Mouse (Mus musculus) T-helper 17 cell (primary cell): ENCODE results near the gene Col16a1.

Experiments
- in situ Hi-C, 2 experiments: fragments of 300-600 bp; cut with MboI, MseI; formaldehyde crosslinking; loops; 1 replicate in 1 of 2; 2 replicates in 1 of 2; pipeline ENCODE4 v1.15.1; 2025; ENCODE audit warnings: high pct_unique_total_duplicates in 2 of 2

The Col16a1 gene

DNA sequence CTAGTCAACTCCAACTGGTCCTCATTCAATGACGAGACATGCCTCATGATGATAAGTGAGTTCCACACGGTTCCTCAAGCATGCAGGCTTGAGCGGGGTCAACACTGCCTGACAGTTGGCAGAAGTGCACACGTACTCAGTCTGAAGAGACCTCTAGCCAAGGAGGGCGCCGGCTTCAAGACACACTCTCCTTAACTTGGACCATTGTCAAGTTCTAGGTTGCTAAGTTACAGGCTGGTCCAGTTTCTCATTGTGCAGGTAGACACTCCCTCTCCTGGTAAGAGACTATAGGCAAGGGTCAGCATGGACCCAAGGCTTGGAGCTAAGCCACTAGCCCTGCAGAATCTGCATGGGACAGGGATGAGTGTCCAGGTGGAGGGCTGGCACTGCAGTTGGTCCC is 77.5 kb downstream of the Col16a1 start:
- in situ Hi-C loops, result no loop called here

DNA sequence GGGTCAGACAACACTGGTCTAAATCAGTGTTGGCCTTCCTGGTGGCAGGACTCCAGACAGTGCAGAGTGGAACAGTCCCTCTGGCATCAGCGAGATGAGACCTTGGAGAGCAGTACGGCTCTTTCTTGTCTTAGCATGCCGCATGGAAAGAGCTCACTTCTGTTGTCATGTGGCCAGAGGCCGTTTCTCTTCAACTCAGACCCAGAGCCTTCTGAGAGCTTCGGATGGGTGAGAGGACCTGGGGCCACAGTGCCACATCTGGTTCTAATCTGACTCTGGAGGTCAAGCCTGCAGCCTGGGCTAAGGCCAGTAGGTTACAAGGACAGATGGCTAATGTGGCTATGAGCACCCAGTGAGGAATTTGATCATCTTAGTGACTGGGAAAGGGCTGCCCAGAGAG is 78.3 kb downstream of the Col16a1 start:
- in situ Hi-C loops, result no loop called here

DNA sequence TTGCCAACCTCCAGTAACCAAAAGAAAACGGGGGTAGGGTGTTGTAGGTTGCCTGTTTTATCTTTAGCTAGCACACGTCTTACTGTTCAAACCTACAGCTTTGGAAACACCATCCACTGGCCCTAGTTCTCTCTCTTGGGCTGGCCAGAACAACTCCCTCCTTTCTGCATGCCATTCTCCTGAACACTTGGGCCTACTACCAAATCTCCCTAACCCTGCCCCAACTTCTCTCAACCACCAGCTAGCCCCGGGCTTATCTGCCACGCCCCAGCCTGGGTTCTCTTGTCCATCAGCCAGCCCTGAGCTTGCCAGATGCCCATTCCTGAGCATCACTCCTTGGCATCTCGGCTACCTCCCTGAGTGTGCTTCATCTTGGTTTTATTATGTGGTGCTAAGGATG is 81.3 kb downstream of the Col16a1 start:
- in situ Hi-C loops, result no loop called here

DNA sequence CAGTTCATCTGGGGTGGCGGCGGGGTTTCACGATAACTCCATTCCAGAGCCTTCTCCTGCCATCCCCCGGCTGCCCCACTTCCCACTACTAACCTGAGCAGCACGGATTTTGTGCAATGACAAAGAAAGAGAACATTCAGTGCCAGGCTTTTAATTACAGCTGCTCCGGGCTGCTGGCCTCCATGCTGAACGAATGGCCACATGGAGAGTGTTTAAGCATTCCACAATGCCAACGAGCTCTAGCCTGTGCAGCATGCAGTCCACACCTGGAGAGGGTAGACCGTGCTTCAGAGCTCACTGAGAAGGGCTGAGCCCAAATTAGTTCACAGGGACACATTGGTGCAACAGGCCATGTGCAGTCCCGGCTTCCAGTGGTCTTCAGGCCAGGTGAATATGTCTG is 82.4 kb downstream of the Col16a1 start:
- in situ Hi-C loops, result no loop called here

DNA sequence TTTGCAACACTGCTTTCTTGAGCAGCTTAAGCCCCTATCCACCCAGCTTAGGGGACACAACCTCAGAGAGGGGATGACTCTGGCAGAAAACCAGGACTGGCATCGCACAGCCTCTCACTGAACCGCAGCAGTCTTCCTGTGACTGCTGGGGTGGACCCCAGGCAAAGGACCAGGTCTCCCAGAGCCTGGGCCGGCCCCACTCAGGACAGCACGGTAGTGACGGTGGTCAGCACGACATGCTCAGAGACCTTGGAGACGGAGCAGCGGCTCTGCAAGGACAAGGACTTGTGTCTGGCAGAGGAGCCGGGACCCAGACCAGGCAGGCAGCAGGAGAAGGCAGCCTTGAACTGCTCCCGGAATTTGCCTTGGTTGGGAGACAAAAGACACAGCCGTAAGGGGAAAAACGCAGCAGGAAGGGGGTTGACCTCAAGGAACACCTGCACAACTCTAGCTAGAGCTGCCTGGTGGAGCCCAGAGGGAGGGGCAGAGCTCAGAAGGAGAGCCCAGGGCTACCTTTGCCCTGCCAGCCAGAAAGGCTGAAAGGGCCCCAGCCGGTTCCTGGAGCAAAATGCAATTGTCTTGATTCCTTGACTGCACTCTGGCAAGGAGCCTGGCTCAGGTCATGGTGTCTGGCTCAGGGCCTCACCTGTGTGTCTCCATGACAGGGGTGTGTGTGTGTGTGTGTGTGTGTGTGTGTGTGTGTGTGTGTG is 83.2 kb downstream of the Col16a1 start:
- in situ Hi-C loops, result no loop called here

DNA sequence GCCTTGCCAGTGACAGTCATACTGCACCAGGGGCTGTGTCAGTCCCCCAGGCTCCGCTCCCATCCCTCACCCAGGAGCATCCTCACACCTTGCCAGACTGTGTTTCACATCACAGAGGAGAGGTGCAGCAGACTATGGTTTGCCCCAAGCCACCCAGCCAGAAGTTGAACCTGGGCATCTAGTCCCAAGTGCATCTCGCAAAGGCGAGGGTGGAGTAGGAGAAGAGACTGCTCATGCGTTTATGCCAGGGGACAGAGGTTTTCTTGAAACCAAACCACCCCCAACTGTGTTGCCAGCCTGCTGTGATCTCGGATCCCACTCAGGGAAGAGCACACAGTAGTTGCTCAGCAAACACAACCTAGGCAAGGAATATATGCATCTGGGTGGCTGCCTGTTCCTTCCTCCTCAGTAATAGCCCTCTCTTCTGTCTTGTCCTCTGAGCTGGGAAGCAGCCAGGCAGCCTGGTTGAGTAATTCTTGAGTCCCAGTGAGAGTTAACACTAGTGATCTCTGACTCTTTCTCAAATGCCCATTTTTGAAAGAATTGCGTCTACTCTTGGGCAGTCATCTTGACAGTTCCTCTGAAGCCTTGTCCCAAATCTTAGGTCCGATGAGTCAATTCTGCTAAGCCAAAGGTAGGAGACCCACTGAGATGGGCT is 83.9 kb downstream of the Col16a1 start:
- in situ Hi-C loops, result no loop called here

DNA sequence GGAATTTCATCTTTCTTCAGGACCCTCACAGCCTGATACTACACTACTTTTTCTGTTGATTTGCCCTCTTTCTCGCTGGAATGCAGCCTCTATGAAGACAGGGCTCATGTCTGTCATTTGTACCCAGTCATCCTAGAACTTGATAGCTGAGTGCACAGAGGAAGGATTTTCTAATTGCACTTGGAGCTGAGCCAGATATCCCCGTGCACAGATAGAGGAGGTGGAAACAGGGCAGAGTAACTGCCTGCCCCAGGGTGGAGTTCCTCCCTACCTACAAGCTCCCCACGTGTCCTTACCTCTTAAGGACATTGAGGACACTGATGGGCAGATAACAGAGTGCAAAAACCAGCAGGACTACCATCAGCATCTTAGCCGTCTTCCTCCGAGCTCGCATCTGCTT is 85.8 kb downstream of the Col16a1 start:
- in situ Hi-C loops, result no loop called here

DNA sequence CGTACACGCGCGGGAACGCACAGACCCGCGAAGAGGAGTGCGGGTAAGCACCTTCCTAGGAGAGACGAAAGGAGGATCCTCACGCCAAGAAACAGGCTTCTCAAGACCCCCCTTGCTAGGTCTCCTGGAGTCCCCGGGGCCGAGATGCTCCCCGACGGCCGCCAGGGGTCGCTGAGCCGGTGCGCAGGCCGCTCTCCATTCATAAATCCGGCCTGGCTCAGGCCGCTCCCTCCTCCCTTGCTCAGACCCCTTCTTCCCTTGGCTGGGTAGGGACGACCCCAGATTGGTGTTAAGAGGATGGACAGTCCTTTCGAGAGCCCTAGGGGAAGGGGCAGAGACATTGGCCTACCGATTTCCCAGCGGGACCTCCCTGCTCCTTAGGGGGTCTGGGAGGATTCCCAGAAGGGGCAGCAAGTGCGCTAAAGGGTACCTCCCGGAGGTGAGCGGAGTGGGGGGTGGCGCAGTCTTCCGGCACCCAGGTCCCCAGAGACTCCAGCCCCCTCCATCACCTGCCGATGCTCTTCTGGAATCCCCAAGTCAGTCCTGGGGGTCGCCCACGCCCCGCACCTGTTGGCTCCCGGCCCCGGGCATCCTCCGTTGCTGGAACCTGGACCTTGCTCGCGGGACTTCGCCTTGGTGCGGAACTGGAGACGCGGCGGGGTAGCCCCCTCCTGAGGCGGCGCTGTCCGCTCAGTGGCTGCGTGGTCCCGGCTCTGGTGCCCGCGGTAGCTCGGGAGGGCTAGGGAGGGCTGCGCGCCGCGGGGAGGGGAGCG is 91.0 kb downstream of the Col16a1 start:
- in situ Hi-C loops, result no loop called here

DNA sequence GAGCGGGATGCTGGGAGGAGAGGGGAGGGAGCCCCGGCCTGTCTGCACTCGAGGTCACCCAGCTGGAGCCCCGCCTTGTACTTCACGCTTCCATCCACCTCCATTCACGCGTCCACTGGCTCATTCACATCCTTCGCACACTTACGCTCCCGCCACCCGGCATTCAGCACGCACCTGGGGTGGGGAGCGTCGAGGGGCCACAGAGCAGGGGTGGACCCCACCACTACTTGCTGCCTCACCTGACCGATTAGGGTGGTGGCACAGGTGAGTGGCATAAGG is 91.5 kb downstream of the Col16a1 start, which contains the start of gene Hcrtr1:
Hcrtr1 (minus strand) TSS at position 146 of the 279 bp plus-strand sequence.
- in situ Hi-C loops, result no loop called here

DNA sequence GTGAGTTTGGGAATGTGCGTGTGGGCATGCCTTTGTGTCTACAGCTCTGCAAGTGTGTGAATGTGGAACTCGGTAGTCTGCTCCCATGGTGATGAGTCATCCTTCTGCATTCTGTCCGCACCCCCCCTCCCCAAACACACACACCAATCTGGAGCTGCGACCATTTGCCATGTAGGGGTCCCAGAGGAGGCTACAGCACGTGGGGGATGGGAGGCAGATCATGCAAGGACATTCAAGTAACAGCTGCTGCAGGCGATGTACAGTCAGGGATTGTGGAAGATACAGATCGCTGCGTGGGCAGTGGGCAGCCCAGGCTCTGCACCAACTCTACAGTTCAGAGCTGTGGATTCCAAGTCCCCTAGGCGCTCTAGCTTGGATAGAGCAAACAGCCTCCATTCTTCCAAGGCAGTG is 93.4 kb downstream of the Col16a1 start:
- in situ Hi-C loops, result no loop called here

DNA sequence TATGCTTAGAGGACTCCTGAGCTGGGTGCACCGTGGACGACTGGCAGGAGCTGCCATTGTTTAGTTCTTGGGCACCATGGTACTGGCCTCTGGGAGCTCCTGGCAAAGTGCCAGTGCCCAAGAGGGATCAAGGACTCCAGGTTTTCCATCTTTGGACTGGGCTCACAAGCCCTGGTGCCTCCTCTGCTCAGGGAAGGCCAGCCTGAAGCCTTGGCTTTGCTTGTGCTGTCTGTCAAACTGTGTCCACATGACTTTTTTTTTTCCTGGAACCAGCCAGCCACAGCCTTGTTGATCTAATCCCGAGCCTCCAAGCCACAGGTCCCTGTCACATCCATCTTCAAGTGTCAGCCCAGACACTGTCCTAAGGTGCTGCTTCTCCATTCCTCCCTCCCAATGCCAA is 94.1 kb downstream of the Col16a1 start:
- in situ Hi-C loops, result no loop called here

DNA sequence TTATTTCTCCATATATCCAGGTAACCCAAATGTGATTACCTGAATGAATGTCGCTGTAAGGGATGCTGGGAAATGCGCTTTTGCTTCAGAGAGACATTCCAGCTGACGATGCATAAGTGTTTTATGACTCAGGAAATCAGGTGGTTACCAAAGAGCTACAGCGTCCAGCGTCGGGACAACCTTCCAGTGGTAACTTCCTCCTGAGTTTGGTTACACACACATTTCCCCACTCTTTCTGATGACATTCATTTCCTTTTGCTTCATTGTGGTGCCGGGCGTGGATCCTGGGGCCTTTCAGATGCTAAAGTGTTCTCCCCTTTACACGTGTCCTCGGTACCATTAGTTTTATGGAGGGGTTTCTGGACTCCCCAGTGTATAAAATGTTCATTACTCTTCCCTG is 100.8 kb downstream of the Col16a1 start:
- in situ Hi-C loops, result no loop called here
